Mouse (Mus musculus): ENCODE data around the gene Srcap. TPM values are rescaled to one million over a fixed set of nuclear protein-coding genes. Genes with fewer than 3 reads are reported as not detected.

Srcap gene
- polyA plus RNA-seq, 1 experiment from 2014 or later = 18.4 TPM

DNA sequence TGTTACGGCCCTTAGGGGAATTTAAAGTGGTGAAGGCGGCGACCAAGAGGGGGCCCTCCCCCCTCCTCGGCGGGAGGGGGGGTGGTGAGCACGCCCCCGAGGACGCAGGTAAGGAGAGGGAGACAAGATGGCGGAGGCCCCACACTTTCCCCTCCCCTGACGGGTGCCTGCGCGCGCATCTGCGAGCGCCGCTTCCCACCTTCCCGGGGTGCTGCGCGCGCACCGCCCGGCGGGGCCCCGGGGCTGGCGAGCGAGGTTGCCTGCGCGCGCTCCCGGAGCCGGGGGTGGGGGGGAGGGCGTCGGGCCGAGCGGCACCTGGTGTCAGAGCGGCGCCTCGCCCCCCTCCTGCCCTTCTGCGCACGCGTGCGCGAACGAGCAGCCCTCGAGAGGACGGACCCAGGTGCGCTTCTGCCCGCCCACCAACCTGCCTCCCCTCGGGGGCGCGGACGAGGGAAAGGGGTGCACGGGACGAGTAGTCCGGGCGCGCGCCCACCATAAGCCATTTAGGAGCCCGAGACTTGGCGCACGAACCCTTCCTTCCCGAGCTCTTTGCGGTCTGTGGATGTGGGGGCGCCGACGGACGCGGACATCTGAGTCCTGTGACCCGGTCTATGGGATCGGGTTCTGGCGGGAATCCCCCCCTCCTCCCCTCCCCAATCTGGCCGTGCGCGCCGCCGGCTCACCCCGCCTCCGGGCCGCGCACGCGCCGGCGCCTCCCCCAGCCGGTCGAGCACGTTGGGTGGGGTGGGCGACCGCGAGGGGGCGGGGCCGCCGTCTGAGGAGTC is 640 bp downstream of the Srcap start:
- Histone ChIP-seq H3K4me1 (ENCODE audit: control insufficient read depth, insufficient read depth, low read length) (peaks cover 9% of the 10 kb centered on the region), H3K36me3 (ENCODE audit: control insufficient read depth, insufficient read depth, low read length) (peaks cover 6% of the 10 kb centered on the region; the same call in 1 of the 2 replicates), H3K27ac (ENCODE audit: low read length) (peak overlapping the region; percentile 98), H3K9ac (ENCODE audit: low read depth, low read length) (peak overlapping the region; percentile 89), H3K4me2 (ENCODE audit: low read depth, low read length) (peak overlapping the region; percentile 60), H3K27me3 (replicated peaks; ENCODE audit: control insufficient read depth, insufficient read depth, low read length) (no peaks in the 10 kb centered on the region), H3K4me3 (ENCODE audit: low read length) (peak overlapping the region; percentile 80), H3K9me3 (ENCODE audit: control insufficient read depth, low read length) (no peaks in the 10 kb centered on the region)
- WGBS = under 1% methylated on average over 65 of the region's 93 CpGs
- peak; percentile 87 for ATAC-seq

DNA sequence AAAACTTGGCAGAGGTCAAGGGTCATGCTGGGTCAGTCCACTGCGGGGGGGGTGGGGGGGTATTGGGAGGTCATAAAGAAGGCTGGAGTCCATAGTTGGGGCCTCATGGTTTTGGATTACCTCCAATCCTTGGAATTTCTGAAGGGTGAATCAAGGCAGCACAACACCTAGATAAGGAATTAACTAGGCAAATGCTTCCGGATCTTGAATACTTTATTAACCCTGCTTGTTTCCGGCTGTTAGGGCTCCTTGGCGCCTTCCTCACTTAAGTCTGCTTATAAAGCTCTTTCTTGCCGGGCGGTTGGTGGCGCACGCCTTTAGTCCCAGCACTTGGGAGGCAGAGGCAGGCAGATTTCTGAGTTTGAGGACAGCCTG is 1.2 kb downstream of the Srcap start:
- peak overlapping the region; percentile 89 for H3K9ac ChIP-seq (ENCODE audit: low read depth, low read length)
- peak; percentile 51 for ATAC-seq

DNA sequence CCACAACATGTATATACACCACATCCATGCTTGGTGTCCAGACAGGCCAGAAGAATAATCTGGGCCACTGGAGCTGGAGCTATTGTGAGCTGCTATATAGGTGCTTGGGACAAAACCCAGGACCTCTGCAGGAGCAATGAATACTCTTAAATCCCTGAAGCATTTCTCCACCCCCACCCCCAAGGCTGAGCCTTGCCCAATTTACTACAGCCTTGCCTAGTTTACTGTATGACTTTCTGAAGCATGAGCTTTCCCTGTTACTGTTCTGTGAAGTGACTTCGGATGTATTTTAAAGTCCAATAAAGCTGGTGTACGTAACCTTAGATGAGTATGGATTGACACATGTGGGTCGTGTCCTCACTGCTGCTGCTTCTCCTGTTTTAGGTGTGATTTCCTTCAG is 2.0 kb downstream of the Srcap start:
- peak overlapping the region; percentile 80 for H3K4me3 ChIP-seq (ENCODE audit: low read length)
- 56% methylated on average over 3 of the region's 3 CpGs for WGBS

More for the DNA sequence above, 1.2 kb downstream of the Srcap start:
- H3K4me2 ChIP-seq (ENCODE audit: low read depth, low read length) = peak overlapping the region; percentile 60
- peak overlapping the region; percentile 98 for H3K27ac ChIP-seq (ENCODE audit: low read length)
- H3K27me3 ChIP-seq (replicated peaks; ENCODE audit: control insufficient read depth, insufficient read depth, low read length) = no peaks in the 10 kb centered on the region
- H3K9me3 ChIP-seq (ENCODE audit: control insufficient read depth, low read length) = no peaks in the 10 kb centered on the region
- H3K4me1 ChIP-seq (ENCODE audit: control insufficient read depth, insufficient read depth, low read length) = peaks cover 9% of the 10 kb centered on the region
- WGBS = 23% methylated on average over 8 of the region's 8 CpGs
- peak overlapping the region; percentile 80 for H3K4me3 ChIP-seq (ENCODE audit: low read length)
- peaks cover 6% of the 10 kb centered on the region; the same call in 1 of the 2 replicates for H3K36me3 ChIP-seq (ENCODE audit: control insufficient read depth, insufficient read depth, low read length)

DNA sequence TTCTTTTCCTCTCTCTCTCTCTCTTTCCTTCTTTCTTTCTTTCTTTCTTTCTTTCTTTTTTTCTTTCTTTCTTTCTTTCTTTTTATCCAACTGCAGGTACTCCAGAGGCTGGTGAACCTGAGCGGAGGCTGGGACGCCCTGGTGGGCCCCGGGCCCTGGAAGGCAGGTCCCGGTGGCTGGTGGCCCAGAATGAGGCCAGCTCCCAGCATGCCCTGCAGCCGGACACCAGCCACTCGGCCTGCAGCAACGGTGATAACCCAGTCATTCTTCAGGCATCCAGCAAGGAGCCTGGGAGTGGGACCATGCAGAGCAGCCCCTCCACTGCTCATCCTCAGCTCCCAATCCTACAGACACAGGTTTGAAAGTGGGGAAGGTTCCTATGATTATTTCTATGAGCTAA is 4.1 kb downstream of the Srcap start:
- no peak overlapping the region for H3K4me3 ChIP-seq (ENCODE audit: low read length)
- no peaks in the 10 kb centered on the region for H3K9me3 ChIP-seq (ENCODE audit: control insufficient read depth, low read length)
- peaks cover 11% of the 10 kb centered on the region; the same call in 1 of the 2 replicates for H3K36me3 ChIP-seq (ENCODE audit: control insufficient read depth, insufficient read depth, low read length)
- WGBS = 90% methylated on average over 7 of the region's 7 CpGs
- no peak for ATAC-seq
- H3K4me2 ChIP-seq (ENCODE audit: low read depth, low read length) = no peak overlapping the region
- no peak overlapping the region for H3K9ac ChIP-seq (ENCODE audit: low read depth, low read length)
- no peak overlapping the region for H3K27ac ChIP-seq (ENCODE audit: low read length)
- H3K27me3 ChIP-seq (replicated peaks; ENCODE audit: control insufficient read depth, insufficient read depth, low read length) = no peaks in the 10 kb centered on the region
- H3K4me1 ChIP-seq (ENCODE audit: control insufficient read depth, insufficient read depth, low read length) = peaks cover 9% of the 10 kb centered on the region

More for the DNA sequence above, 2.0 kb downstream of the Srcap start:
- no peaks in the 10 kb centered on the region for H3K27me3 ChIP-seq (replicated peaks; ENCODE audit: control insufficient read depth, insufficient read depth, low read length)
- no peaks in the 10 kb centered on the region for H3K9me3 ChIP-seq (ENCODE audit: control insufficient read depth, low read length)
- H3K36me3 ChIP-seq (ENCODE audit: control insufficient read depth, insufficient read depth, low read length) = peaks cover 6% of the 10 kb centered on the region; the same call in 1 of the 2 replicates
- H3K27ac ChIP-seq (ENCODE audit: low read length) = peak overlapping the region; percentile 98; the same call in 1 of the 2 replicates
- ATAC-seq = no peak
- H3K4me2 ChIP-seq (ENCODE audit: low read depth, low read length) = peak overlapping the region; percentile 60
- H3K9ac ChIP-seq (ENCODE audit: low read depth, low read length) = peak overlapping the region; percentile 43; the same call in 1 of the 2 replicates
- H3K4me1 ChIP-seq (ENCODE audit: control insufficient read depth, insufficient read depth, low read length) = peaks cover 9% of the 10 kb centered on the region

DNA sequence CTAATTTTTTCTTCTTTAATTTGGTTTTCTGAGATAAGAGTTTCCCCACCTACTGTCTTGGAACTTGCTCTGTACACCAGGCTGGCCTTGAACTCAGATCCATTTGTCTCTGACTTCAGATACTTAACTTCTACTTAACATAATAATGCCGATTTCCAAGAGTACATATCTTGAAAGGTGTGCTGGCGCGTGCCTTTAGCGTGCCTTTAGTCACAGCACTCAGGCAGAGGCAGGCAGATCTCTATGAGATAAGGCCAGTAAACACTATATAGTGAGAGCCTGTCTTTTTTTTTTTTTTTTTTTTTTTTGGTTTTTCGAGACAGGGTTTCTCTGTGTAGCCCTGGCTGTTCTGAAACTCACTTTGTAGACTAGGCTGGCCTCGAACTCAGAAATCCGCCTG is 4.6 kb downstream of the Srcap start:
- Histone ChIP-seq H3K36me3 (ENCODE audit: control insufficient read depth, insufficient read depth, low read length) (peaks cover 11% of the 10 kb centered on the region; the same call in 1 of the 2 replicates), H3K27me3 (replicated peaks; ENCODE audit: control insufficient read depth, insufficient read depth, low read length) (no peaks in the 10 kb centered on the region), H3K9ac (ENCODE audit: low read depth, low read length) (no peak overlapping the region), H3K9me3 (ENCODE audit: control insufficient read depth, low read length) (no peaks in the 10 kb centered on the region), H3K4me3 (ENCODE audit: low read length) (no peak overlapping the region), H3K4me2 (ENCODE audit: low read depth, low read length) (no peak overlapping the region), H3K27ac (ENCODE audit: low read length) (no peak overlapping the region), H3K4me1 (ENCODE audit: control insufficient read depth, insufficient read depth, low read length) (peaks cover 9% of the 10 kb centered on the region)
- ATAC-seq = no peak
- WGBS = 95% methylated on average over 6 of the region's 7 CpGs

DNA sequence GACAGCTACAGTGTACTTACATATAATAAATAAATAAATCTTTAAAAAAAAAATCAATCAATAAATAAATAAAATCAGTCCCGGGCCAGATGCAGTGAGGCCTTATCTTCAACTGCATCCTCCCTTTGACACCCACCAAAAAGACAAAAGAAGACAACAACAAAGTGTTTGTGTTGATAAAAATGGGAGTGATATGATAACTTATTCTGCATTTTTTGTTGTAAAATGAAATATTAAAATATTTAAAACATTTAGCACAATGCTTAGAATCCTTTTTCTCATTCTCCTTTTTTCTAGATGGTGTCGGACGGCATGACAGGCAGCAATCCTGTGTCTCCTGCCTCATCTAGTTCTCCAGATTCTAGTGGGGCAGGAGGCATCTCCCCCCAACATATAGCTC is 7.5 kb downstream of the Srcap start, which contains the start of gene Gm42715:
Gm42715 (plus strand) TSS at position 301 of the 400 bp plus-strand sequence.
- no peak for ATAC-seq
- Histone ChIP-seq H3K36me3 (ENCODE audit: control insufficient read depth, insufficient read depth, low read length) (peaks cover 13% of the 10 kb centered on the region; the same call in 1 of the 2 replicates), H3K27ac (ENCODE audit: low read length) (no peak within 1 kb of the TSS), H3K9me3 (ENCODE audit: control insufficient read depth, low read length) (no peaks in the 10 kb centered on the region), H3K27me3 (replicated peaks; ENCODE audit: control insufficient read depth, insufficient read depth, low read length) (no peaks in the 10 kb centered on the region), H3K4me2 (ENCODE audit: low read depth, low read length) (no peak within 1 kb of the TSS), H3K9ac (ENCODE audit: low read depth, low read length) (no peak within 1 kb of the TSS), H3K4me3 (ENCODE audit: low read length) (no peak within 1 kb of the TSS), H3K4me1 (ENCODE audit: control insufficient read depth, insufficient read depth, low read length) (no peaks in the 10 kb centered on the region)
- WGBS = 86% methylated on average over 3 of the region's 3 CpGs

DNA sequence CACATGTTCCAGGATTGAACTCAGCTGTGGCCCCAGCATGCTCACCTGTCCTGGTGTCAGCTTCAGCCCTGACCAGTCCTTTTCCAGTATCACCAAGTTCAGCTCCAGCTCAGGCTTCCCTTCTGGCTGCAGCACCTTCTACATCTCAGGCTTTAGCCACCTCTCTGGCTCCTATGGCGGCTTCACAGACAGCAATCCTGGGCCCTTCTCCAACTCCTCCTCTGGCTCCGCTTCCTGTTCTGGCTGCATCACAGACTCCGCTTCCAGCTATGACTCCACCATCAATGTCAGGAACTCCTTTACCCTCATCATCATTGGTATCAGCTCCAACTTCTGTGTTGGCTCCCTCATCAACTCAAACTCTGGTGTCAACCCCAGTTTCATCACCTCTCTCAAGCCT is 29.9 kb downstream of the Srcap start:
- WGBS = 97% methylated on average over 3 of the region's 3 CpGs
- H3K9me3 ChIP-seq (ENCODE audit: control insufficient read depth, low read length) = no peaks in the 10 kb centered on the region

DNA sequence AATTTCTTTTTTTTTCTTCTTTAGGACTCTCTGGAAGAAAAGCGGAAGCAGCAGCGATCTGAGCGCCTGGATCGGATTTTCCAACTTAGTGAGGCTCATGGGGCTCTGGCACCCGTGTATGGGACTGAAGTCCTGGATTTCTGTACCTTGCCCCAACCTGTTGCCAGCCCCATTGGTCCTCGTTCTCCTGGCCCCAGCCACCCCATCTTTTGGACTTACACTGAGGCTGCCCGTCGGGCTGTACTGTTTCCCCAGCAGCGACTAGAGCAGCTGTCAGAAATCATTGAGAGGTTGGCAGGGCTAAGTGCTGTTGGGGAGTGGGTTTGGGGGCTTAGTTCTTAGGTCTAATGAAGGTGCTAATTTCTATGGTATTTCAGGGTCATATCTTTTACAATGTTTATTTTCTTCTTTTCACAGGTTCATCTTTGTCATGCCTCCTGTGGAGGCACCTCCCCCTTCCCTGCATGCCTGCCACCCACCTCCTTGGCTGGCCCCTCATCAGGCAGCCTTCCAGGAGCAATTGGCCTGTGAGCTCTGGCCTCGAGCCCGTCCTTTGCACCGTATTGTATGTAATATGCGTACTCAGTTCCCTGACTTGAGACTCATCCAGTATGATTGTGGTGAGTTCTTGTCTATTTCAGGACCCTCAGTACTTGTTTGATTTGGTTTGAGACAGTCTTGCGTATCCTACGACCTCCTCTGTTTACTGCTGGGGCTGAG is 37.5 kb downstream of the Srcap start:
- Histone ChIP-seq H3K4me2 (ENCODE audit: low read depth, low read length) (no peak overlapping the region), H3K9ac (ENCODE audit: low read depth, low read length) (no peak overlapping the region), H3K27ac (ENCODE audit: low read length) (no peak overlapping the region), H3K4me1 (ENCODE audit: control insufficient read depth, insufficient read depth, low read length) (no peaks in the 10 kb centered on the region), H3K27me3 (replicated peaks; ENCODE audit: control insufficient read depth, insufficient read depth, low read length) (no peaks in the 10 kb centered on the region), H3K36me3 (ENCODE audit: control insufficient read depth, insufficient read depth, low read length) (0 out of 2 replicates have a peak, but pooled peaks cover 21% of the 10 kb centered on the region), H3K9me3 (ENCODE audit: control insufficient read depth, low read length) (no peaks in the 10 kb centered on the region), H3K4me3 (ENCODE audit: low read length) (no peak overlapping the region)
- WGBS = 88% methylated on average over 15 of the region's 15 CpGs
- ATAC-seq = no peak

More for the DNA sequence above, 29.9 kb downstream of the Srcap start:
- H3K36me3 ChIP-seq (ENCODE audit: control insufficient read depth, insufficient read depth, low read length) = peaks cover 36% of the 10 kb centered on the region
- H3K4me1 ChIP-seq (ENCODE audit: control insufficient read depth, insufficient read depth, low read length) = no peaks in the 10 kb centered on the region
- H3K4me3 ChIP-seq (ENCODE audit: low read length) = no peak overlapping the region
- no peak overlapping the region for H3K27ac ChIP-seq (ENCODE audit: low read length)
- ATAC-seq = no peak
- H3K9ac ChIP-seq (ENCODE audit: low read depth, low read length) = no peak overlapping the region
- no peaks in the 10 kb centered on the region for H3K27me3 ChIP-seq (replicated peaks; ENCODE audit: control insufficient read depth, insufficient read depth, low read length)
- no peak overlapping the region for H3K4me2 ChIP-seq (ENCODE audit: low read depth, low read length)

DNA sequence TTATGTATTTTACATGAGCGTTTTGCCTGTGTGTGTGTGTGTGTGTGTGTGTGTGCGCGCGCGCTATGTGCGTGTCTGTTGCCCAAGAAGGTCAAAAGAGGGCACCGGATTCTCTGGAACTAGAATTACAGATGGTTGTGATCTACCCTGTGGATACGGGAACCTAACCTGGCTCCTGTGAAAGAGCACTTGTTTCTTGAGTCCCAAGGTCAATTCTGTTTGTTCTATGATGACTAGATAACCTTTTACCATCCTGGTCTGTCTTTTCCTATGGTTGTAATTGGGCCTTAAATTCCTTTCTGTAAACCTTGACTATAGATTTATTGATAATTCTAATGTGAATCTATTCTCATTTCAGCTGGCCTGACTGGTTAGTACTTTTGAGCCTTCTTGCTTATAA is 39.8 kb downstream of the Srcap start:
- no peak overlapping the region for H3K27ac ChIP-seq (ENCODE audit: low read length)
- 91% methylated on average over 8 of the region's 8 CpGs for WGBS
- H3K9ac ChIP-seq (ENCODE audit: low read depth, low read length) = no peak overlapping the region
- H3K4me3 ChIP-seq (ENCODE audit: low read length) = no peak overlapping the region
- no peaks in the 10 kb centered on the region for H3K4me1 ChIP-seq (ENCODE audit: control insufficient read depth, insufficient read depth, low read length)
- H3K36me3 ChIP-seq (ENCODE audit: control insufficient read depth, insufficient read depth, low read length) = 0 out of 2 replicates have a peak, but pooled peaks cover 25% of the 10 kb centered on the region
- H3K4me2 ChIP-seq (ENCODE audit: low read depth, low read length) = no peak overlapping the region
- no peaks in the 10 kb centered on the region for H3K9me3 ChIP-seq (ENCODE audit: control insufficient read depth, low read length)
- ATAC-seq = no peak
- no peaks in the 10 kb centered on the region for H3K27me3 ChIP-seq (replicated peaks; ENCODE audit: control insufficient read depth, insufficient read depth, low read length)

Data from intestine, embryonic 16.5 days (tissue).